Mouse (Mus musculus): ENCODE measurements at regions not wholly inside any gene's neighbourhood (a gene's known extent, or its start where the extent isn't known, plus 50 kb on each side); places are given as distances from the start of the nearest gene placed in this dataset.

DNA sequence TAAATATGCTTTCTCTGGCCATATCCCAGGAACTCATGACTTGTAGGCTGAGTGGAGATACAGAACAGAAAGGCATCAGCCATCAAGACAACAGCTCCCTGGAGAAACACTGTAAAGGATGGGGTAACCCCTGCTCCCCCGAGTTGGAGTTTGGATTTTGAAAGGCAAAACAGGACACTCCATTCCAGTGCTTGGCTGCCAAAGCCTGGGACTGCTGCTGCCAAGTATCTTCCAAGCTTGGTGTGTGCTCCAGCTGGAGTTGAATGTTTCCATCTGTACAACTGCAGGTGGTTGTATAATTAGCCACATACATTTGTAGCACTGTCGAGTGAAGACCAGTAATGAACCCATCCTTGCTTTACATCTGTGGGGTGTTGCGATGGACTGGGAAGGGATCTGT lies 62.1 kb downstream of the 4933412E24Rik start:
- DNase-seq (ENCODE audit: low spot score in 2 of 2) = peak; percentile 52 to 61

GRCm38 (mm10) chr15:59953857-59954256 lies 62.6 kb downstream of the 4933412E24Rik start:
- peak; percentile 23 to 42 for DNase-seq (ENCODE audit: low spot score in 2 of 2)

- peak; percentile 10 to 11 for DNase-seq (ENCODE audit: low spot score in 2 of 2)
These were observed 65.7 kb downstream of the 4933412E24Rik start for GRCm38 (mm10) chr15:59950617-59951216.

DNA sequence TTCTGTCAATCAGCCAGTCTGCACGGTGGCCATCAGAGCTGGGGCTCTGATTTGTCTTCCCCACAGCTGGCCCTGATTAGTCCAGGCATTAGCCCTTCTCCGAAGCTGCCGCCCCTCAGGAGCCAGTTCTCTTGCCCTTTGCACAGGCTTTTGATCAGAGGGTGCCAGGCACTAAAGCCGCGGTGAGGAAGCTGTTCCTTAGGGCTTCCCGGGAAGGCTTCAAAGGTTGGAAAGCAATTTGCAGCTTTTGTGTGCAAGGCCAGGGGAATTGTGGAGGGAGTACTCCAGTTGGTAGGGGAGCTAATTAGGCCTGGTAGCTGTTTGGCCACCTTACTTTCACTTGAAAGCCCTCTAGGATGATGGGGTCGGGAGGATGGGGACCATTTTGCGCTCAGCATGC lies 71.2 kb downstream of the 4933412E24Rik start:
- no peak for DNase-seq (ENCODE audit: low spot score in 2 of 2)

- no peak for DNase-seq (ENCODE audit: low spot score in 2 of 2)
These were observed 79.9 kb downstream of the 4933412E24Rik start for GRCm38 (mm10) chr15:59936486-59936885.

DNA sequence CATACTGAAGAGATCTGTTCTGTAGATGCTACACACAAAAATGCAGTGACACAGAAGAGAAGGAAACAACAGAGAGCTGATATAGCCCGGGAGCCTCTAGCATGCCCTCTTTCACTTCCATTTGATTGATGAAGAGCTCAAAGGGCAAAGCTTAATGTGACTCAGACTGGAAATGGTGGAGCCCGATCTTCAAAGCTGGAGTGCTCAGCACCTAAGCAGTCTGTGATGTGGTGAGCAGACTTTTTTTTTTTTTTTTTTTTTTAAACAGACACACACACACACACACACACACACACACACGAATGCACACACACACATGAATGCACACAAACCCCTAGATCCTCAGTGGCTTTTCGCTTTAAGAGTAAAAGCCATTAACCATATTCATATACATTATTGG lies 102.6 kb downstream of the 4933412E24Rik start:
- no peak for DNase-seq (ENCODE audit: low spot score in 2 of 2)

DNA sequence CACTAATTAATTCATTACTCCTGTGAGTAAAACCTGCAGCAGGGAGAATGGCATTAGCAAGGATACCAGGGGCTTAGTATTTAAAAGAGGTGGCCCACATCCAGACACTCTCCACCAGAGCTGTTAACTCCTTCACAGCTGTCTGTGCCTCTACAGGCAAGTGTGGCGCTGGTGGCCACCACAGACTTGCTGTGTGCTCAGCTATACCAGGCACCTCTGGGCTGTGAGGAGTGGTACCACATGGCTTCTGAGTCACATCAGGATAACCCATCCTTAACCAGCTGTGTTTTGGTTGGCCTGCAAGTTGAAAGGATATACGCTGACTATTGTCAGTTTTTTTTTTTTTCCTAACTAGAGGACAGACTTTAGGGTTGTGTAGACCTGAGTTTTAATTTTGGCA lies 108.1 kb downstream of the 4933412E24Rik start:
- DNase-seq (ENCODE audit: low spot score in 2 of 2) = no peak

GRCm38 (mm10) chr15:59905832-59906797 lies 110.3 kb downstream of the 4933412E24Rik start:
- no peak for DNase-seq (ENCODE audit: low spot score in 2 of 2)

GRCm38 (mm10) chr15:59904741-59905140 lies 111.7 kb downstream of the 4933412E24Rik start:
- DNase-seq (ENCODE audit: low spot score in 2 of 2) = no peak

GRCm38 (mm10) chr15:59888996-59889395 lies 127.4 kb downstream of the 4933412E24Rik start:
- no peak for DNase-seq (ENCODE audit: low spot score in 2 of 2)

DNA sequence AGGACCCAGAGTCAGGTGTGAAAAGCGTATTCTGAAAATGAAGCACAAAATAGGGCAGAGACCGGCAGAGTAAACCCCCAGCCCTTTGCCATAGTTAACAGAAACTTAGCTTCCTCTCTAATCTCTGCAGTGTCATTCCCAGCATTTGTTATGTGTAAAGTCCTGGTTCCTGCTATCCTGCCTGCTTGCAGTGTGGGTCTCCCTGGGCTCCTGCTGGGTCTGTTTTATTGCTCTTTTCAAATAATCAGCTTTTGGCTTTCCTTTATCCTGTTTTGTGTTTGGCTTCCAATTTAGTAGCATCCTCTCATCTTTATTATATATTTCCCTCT lies 128.3 kb downstream of the 4933412E24Rik start:
- DNase-seq (ENCODE audit: low spot score in 2 of 2) = no peak

GRCm38 (mm10) chr15:59887381-59888130 lies 128.9 kb downstream of the 4933412E24Rik start:
- DNase-seq (ENCODE audit: low spot score in 2 of 2) = no peak

DNA sequence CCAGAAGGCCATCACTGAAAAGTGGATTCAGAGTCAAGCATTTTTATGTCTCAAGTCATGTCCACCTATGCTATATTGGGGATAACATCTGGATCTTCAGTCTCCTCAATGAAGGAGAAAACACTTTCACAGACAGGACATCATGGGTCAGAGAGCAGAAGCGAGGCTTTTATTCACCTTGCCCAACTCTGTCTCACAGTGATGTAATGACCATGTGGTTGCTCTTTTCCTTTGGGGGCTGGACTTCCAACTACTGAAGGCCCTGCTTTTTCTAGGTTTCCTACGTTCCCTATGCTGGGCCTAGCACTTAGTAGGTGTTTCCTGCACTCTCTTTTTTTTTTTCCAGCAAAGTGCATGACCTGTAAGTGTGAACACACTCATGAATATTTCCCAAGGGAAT lies 130.4 kb downstream of the 4933412E24Rik start:
- no peak for DNase-seq (ENCODE audit: low spot score in 2 of 2)

DNA sequence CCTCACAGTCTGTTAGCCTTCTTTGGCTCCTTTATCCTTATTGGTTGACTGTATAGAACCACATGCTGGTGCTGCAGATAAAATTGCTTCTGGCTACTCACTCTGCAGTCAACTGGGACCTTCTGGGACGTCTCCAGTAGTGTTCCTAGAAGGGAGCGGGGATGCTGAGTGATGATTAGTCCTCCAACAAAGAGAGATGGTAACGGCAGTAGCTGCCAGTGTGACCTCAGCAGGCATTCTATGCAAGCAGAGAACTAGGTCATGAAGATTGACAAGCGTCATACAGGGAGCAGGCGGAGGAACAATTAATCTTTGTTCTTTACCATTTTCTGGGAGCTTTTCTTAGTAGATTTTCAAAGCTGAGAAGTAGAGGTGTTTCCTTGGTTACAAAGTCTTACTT lies 134.0 kb downstream of the 4933412E24Rik start:
- no peak for DNase-seq (ENCODE audit: low spot score in 2 of 2)

- no peak for DNase-seq (ENCODE audit: low spot score in 2 of 2)
These were observed 136.0 kb downstream of the 4933412E24Rik start for GRCm38 (mm10) chr15:59880426-59880825.

GRCm38 (mm10) chr15:59879311-59879710 lies 137.1 kb downstream of the 4933412E24Rik start:
- no peak for DNase-seq (ENCODE audit: low spot score in 2 of 2)

GRCm38 (mm10) chr15:59876279-59876742 lies 140.1 kb downstream of the 4933412E24Rik start:
- no peak for DNase-seq (ENCODE audit: low spot score in 2 of 2)

- no peak for DNase-seq (ENCODE audit: low spot score in 2 of 2)
These were observed 149.7 kb downstream of the 4933412E24Rik start for GRCm38 (mm10) chr15:59866701-59867100.

DNA sequence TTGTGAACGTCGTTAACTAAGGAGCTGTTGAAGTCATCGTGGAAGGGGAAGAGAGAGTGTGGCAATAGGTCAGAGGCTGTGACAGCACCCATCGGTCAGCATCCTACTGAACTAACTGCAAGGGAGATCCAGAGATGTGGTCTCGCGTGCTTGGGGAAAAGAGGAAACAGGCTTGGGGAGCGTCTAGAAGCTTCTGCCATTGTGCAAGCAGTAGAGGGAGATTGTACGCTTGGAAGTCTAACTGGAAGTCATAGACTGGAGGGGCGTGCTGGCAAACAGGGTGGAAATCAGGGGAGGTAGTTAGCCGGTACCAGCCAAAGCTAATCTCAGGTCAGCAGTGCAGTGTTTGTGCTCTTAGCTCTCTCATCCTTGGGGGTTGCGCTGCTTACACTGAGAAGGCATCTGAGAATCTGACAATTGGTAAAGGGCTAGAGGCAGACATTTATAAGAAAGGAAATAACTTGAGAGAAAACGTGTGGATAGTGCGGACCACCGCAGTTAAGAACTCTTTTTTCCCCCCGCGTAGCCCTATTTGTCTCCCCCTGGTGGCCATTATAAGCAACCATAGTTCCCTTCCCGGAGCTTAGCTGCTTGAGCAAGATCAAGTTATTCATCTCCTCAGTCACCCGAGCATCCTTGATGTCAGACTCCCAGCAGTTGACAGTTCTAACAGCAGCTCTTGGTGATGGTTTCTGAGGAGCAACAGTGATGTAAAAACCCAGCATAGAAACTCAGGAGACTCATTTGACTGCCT lies 151.5 kb downstream of the 4933412E24Rik start:
- DNase-seq (ENCODE audit: low spot score in 2 of 2) = peak; percentile 17 to 19

DNA sequence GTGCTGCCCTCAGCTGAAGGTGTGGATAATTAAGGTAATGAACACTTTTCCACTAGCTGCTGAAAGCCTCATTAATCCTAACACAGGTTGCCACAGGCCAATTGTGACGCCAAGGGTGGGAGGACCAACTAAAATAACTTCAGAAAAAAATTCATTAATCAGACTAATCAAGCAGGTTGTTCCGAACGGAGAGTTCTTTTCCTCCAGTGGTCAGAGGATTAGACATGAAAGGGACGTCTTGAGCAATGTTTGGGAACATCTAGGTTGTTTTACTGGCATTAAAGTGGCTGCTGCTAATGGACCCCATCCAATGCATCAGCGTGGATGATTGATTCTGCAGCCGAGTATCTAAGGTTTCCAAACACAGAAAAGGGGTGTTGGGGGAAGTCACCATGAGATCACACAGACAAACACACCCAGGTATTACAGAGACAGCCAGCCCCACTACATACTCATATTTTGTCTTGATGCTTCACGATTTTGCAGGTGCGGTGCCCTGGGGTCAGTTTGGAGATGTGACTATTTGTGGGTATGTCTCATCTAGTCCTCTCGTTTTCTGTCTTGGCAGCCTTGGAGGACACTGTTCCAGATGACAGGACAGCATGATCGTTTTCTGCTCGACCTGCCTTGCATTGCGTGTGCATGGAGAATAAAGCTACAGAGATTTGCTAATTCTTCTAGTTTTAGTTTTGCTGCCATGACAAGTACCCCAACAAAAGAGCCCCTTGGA lies 164.0 kb downstream of the 4933412E24Rik start:
- DNase-seq (ENCODE audit: low spot score in 2 of 2) = no peak
